Mouse (Mus musculus): ENCODE measurements around the gene Cldn14. TPM values are rescaled to one million over a fixed set of nuclear protein-coding genes. Genes with fewer than 3 reads are reported as not detected.

Cldn14 gene
- total RNA-seq, 2 experiments from 2014 or later: not detected

DNA sequence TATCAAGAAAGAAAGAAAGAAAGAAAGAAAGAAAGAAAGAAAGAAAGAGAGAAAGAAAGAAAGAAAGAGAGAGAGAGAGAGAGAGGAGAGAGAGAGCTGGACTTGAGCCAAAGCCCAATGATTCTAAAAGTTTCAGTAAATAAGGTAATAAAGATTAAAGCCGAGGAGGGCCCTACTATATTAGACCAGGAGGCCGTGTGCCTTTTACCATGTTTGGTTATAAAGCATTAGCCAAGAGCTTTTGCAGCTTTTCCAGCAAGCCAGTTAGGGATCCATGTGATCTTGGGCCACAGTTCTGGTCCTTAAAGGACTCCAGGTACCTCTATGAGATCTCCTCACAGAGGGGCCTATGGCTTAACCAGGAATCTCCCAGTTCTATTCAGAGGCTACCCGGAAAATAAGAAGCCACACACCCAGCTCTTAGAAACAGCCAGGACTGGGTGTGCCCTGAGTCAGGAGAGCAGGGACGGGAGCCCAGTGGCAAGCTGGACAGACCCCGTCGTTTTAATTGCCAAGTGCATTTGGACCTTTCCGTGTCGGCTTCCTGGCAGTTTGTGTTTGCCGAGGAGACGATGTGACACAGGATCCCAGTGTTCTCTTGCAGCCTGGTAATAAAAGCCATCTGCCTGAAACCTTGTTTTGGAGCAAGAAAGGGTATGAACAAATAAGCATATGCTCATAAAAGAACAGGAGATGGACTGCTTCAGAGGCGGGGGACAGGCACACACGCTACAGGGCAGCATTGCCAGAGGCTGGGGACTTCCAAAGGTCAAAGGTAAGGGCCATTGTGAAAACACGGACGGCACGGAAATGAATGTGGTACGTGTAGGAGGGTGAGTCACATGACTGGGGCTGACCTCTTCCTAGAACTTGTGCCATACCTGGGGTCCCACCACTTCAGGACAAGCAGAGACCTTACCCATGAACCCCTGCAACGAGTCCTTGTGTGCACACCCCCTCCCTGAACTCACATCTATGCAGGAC is 76.2 kb downstream of the Cldn14 start:
- intact Hi-C loops (cut with DNase I): no loop called here
- TF ChIP-seq CTCF (IDR thresholded peaks at IDR 0.05): no peak
- Histone ChIP-seq H3K4me3 (0 out of 2 replicates have a peak overlapping the region, but pooled peaks have one; percentile 6), H3K27ac (peak overlapping the region; percentile 13; the same call in 1 of the 2 replicates)
- DNase-seq: peak; percentile 57

DNA sequence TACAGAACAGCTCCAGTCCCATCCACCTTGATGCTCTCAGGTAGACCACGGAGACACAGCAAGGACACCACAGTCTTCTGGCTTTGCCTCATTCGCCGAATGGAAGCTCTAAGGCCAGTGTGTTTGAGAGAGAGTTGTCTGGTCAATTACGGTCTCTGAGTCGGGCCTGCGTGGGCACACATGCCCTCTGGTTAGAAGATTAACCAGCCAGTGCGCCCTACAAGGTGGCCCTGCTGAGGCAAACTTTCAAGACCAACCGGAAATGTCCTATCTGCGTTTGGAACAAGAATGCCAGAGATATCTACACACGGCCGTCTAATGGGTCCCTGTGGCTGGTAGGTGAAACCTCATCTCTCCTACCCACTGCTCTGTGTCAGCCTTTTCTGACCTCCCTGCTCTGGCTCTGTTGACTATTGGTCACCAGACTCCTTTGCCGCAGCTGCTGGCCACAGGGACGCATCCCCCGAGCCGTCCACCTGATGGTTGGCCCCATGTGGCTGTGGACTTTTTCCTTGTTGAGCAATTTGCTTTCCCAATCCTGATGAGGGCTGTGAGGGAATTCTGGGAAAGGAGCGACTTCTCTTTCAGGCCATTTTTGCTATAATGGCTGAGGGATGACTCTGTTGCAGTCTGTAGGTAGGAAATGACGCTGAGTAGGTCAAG is 79.1 kb downstream of the Cldn14 start:
- intact Hi-C loops (cut with DNase I): no loop called here
- DNase-seq: no peak
- H3K27ac ChIP-seq: no peak overlapping the region
- no peak overlapping the region for H3K4me3 ChIP-seq
- no peak for TF ChIP-seq CTCF (IDR thresholded peaks at IDR 0.05)

DNA sequence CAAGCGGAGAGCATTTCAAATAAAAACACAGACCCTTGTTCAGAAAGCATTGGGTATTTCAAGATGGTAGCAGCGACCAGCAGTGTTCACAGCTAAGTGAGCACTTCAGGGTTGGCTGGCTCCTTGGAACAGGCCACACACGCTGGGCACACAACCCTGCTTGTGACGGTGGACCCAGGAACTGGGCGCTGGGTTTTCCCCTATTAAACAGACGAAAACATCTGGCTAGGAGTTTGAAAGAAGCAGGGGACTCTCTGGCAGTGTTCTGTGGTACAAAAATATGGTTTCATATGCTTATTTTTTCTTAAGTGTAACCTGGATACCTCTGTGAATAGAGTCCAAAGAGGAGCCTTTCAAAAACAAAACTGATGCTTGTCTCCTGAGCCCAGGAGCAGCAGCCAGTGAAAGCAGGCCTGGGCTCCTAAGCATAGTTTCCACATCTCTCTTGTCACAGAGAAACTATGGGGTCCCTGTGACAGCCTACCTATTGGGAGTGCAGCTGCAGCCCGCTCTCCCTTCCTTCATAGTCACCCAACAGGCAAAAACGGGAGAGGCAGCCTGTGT is 82.9 kb downstream of the Cldn14 start:
- TF ChIP-seq CTCF (IDR thresholded peaks at IDR 0.05): no peak
- intact Hi-C loops (cut with DNase I): no loop called here
- no peak overlapping the region for H3K27ac ChIP-seq
- H3K4me3 ChIP-seq: no peak overlapping the region
- DNase-seq: no peak

DNA sequence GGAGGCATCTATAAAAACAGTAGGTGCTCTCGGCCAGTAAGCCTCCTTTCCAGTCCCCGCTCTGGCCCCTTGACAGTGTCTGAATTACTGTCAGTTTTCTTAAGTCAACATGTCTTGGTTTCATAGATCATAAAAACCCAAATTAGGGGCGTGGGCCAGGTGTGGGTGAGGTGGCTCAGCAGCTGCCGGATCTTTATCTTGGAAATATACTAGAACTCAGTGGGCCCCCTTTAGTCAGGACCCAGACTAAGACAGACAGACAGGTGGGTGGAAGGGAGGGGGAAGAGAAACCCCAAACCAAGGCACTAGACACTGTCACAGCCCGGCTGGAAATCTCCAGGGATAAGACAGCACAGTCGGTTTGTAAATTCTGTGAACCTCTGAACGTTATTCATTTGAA is 84.8 kb downstream of the Cldn14 start:
- DNase-seq: no peak
- Histone ChIP-seq H3K27ac (no peak overlapping the region), H3K4me3 (no peak overlapping the region)
- TF ChIP-seq CTCF (IDR thresholded peaks at IDR 0.05): no peak
- intact Hi-C loops (cut with DNase I): no loop called here

DNA sequence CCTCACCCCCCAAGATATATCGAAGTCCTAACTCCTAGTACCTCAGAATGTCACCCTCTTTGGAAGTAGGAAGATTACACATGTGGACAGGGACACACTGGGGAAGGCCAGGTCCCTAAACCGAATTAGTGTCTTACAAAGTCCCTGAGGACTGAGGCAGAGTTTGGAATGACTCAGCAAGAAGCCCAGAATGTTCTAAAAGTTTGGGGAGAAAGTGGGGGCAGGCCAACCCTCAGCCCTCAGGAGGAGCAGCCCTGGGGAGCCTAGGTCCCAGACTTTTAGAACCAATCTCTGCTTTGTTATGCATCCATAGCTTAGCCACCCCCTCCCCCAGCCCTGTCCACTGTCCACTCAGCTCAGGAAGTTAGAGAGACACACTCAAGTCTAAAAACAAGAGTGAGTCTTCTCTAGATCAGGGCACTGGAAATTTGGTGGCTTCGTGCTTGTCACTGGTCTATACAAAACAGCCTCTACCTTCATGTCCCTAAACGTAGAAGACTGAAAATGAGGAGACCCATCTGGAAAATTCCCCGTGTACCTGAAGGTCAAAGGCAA is 85.7 kb downstream of the Cldn14 start:
- TF ChIP-seq CTCF (IDR thresholded peaks at IDR 0.05): no peak
- no peak overlapping the region for H3K4me3 ChIP-seq
- intact Hi-C loops (cut with DNase I): no loop called here

DNA sequence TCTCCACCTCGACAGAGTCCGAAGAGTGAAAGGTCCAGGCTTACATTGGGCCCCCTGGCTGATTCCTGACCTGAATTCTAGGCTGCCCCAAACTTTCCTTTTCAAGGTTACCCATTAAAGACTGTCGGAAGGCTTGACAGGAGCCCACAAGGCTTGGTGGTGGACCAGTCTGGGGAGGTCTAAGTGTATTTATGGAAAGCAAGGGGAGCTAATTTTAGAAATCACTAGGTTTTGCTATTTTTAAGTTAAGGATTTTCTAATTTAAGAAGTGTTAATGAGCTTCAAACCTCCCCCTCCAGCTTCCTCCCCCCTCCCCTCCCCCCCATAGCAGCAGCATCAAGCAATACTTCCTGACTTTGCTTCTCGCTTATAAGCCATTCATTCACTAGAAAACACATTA is 88.0 kb downstream of the Cldn14 start:
- Histone ChIP-seq H3K4me3 (no peak overlapping the region), H3K27ac (peak overlapping the region; percentile 48; the same call in 1 of the 2 replicates)
- no peak for TF ChIP-seq CTCF (IDR thresholded peaks at IDR 0.05)
- intact Hi-C loops (cut with DNase I): no loop called here
- no peak for DNase-seq

More for the DNA sequence above, 85.7 kb downstream of the Cldn14 start:
- H3K27ac ChIP-seq: no peak overlapping the region
- no peak for DNase-seq

DNA sequence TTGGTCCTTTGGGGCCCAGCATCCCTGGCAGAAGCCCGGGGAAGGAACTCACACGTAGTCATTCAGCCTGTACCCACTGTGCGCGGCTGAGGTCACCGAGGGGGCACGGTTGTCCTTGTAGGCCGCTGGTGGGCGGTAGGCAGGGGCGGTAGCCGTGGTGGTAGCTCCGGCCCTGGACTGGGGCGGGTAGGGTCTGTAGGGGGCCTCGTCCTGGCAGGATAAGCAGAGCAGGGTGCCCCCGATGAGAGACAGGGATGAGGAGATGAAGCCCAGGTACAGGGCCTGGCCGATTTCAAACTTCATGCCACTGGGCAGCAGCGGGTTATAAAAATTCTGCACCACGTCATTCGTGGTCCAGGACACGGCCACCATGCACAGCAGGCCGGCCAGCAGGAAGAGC is 89.4 kb downstream of the Cldn14 start:
- no peak for TF ChIP-seq CTCF (IDR thresholded peaks at IDR 0.05)
- Histone ChIP-seq H3K27ac (no peak overlapping the region), H3K4me3 (no peak overlapping the region)
- no peak for DNase-seq
- intact Hi-C loops (cut with DNase I): loop anchor here (2.0 kb wide), 1 partner anchor 58 kb away; no protein-coding TSS in a partner anchor

DNA sequence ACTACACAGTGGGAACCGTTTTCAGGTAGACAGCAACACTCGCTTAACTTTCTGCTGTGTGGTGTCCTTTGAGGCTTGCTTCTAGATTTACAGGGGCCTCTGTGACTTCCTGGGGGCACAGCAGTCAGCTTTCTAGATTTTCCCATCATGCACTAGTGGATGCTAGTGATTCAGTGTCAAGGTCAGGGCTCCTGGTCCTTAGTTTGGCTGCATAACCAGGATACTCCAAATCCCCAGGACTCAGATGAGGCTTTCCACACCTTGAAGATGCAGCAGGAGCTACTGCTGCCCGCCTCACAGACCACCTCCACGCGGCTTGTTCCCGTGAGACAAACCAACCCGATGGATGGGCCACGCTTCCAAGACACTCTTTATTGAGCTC is 90.0 kb downstream of the Cldn14 start:
- no peak for TF ChIP-seq CTCF (IDR thresholded peaks at IDR 0.05)
- DNase-seq: no peak
- Histone ChIP-seq H3K27ac (no peak overlapping the region), H3K4me3 (no peak overlapping the region)
- intact Hi-C loops (cut with DNase I): loop anchor here (2.0 kb wide), 1 partner anchor 58 kb away; no protein-coding TSS in a partner anchor

DNA sequence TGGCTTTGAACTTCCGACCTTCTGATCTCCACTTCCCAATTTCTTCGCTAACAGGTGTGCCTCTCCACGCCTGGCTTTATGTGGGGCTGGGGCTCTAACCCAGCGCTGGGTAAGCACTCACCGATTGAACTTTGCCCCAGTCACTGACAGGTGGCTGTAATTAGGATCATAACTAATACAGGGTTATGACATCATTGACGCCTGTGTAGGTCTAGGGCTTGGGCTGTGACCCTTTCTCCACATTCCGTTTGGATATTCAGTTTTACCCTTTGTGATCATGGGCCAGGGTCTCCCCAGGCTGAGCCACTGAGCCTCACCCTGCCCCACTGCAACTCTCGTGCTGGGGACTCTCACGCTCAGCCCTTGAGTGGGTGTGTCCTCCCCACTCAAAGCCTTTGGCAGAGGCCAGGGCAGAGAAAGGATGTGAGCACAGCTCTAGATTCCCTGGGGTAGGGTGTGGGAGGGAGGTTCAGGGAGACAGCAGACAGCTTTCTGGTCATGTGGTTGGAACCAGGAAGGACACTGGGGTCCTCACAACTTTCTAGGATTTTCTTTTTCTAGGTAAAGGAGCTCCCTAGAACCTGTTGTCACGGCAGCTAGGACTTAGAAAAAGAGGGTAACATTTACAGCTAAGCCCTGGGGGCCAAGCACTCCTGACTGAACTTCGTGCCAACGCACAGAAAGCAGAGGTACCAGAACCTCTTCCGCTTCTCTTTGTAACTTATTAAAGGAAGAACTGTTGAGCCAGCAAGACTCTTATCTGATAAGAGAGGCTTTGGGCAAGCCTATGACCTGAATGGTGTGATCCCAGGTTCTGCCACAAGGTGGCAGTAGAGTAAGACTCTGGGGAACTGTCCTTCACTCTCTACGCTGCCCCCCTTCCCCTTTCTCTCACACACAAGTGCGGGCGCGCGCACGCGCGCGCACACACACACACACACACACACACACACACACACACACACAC is 90.6 kb downstream of the Cldn14 start:
- intact Hi-C loops (cut with DNase I): loop anchor here (2.0 kb wide), 1 partner anchor 59 kb away; no protein-coding TSS in a partner anchor
- peak; percentile 84 for DNase-seq
- peak; percentile 85 for TF ChIP-seq CTCF (IDR thresholded peaks at IDR 0.05)
- Histone ChIP-seq H3K27ac (no peak overlapping the region), H3K4me3 (no peak overlapping the region)

DNA sequence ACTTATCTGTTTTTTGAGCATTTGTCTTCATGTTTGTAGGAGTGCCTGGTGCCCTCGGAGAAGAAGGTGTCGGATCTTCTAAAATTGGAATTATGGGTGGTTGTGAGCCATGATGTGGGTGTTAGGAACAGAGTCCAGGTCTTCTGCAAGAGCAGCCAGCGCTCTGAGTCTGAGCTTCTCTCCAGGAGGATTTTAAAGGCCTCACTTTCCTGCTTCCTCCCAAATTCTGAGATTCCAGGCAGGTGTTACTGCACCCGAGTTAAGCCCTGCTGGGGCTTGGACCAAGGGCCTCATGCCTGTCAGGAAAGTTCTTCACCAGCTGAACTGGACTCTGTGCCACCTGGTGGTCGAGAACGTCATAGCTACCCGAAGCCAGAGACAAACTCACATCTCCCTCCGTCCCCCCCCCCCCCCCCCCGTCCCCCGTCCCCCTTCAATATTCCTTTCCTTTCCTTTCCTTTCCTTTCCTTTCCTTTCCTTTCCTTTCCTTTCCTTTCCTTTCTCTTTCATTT is 93.2 kb downstream of the Cldn14 start:
- intact Hi-C loops (cut with DNase I): no loop called here
- DNase-seq: peak; percentile 46
- no peak overlapping the region for H3K4me3 ChIP-seq
- no peak overlapping the region for H3K27ac ChIP-seq
- TF ChIP-seq CTCF (IDR thresholded peaks at IDR 0.05): peak; percentile 40

DNA sequence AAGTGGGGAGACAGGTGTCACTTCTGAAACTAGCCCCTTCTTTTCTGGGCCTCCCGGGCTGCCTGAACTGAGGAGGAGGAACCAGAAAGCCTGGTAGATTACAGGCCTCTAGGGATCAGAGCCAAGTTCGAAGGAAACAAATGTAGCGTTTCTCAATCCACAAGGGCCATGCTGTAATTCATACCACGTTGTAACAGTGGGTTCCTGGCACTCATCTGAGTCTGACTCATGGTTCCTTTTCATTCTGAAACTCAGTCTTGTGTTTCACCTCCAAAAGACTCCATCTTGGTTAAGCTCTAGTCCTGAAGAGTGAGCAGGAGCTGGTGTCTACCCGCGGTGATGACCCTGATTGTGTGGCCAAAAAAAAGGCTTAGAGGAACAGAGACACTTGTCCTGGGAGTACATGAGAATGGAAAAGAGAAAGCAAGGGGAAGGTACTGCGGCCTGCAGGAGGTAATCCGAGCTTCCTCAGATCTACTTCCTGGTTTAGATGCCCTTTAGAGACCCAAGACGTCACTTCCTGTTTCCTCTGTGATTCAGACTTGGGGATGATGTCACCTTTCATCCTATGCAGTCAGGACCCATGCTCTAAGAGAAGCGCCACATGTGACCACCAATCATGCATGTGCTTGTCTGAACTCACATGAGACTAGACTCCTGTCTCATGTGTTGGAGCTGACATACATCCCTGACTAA is 94.6 kb downstream of the Cldn14 start:
- TF ChIP-seq CTCF (IDR thresholded peaks at IDR 0.05): no peak
- no peak for DNase-seq
- H3K4me3 ChIP-seq: no peak overlapping the region
- H3K27ac ChIP-seq: no peak overlapping the region
- intact Hi-C loops (cut with DNase I): no loop called here
